Mouse (Mus musculus) liver, adult 2 months (tissue): ENCODE data around the gene Exoc3l.

Source experiments
- CTCF ChIP-seq: fragments of 200-500 bp; IDR thresholded peaks from 2 replicates; pipeline ENCODE4 v1.5.1; 2011; ENCODE audit warnings: low read depth, low read length, control low read depth
- POLR2A ChIP-seq: fragments of 200-500 bp; IDR thresholded peaks from 2 replicates; pipeline ENCODE4 v1.6.1; 2011; ENCODE audit warnings: low read length, control low read depth; ENCODE audit not compliant: insufficient read depth; ENCODE audit errors: extremely low read depth

DNA sequence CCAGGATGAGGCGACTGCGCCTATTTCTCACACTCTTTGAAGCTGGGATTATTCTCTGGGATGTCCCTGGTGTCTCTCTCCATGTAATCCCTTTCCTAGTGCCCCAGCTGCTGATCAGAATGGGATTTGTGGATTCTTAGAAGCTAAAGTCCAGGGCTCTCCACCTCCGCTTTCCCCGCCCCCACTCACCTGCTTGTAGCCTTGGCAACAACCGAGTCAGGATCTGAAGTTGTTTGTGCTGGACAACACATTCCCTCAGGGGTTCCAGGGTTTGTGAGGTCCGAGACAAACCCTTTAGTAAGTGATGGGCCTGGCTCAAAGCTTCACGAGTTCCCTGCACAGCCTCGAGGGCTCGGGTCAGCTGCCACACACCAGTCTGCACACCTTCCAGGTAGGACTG lies 1.1 kb downstream of the Exoc3l start:
- TF ChIP-seq CTCF (no peak), POLR2A (no peak)
